Mouse (Mus musculus): ENCODE data around the gene Tfcp2. TPM values are rescaled to one million over a fixed set of nuclear protein-coding genes. Genes with fewer than 3 reads are reported as not detected.
A peak's percentile ranks its signal among the peaks of the same experiment; 100 is the strongest.
"Not testable (repeated sequence)": the region's sequence is repeated elsewhere in the genome, so short reads cannot be mapped to it uniquely, and the experiment has no call there.

Tfcp2 gene
- total RNA-seq, 1 experiment, result 13.6 TPM

DNA sequence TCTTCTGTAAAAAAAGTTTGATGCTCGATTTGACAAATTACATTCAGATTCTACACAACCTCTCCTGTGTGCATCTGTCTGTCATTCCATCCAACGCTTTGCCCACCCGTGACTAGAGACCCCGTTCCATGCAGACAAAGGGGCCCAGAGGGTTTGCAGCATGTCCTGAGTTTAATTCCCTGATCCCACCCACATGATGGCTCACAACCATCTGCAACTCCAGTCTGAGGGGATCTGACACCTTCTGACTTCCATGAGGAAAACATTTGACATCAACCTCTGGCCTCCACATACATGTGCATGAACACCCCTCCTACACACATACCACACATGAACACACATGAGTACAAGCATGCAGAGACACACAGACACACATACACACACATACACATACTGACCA, 10.4 kb downstream of the Tfcp2 start:
- Histone ChIP-seq H3K36me3 (ENCODE audit: control insufficient read depth, insufficient read depth, low read length, poor library complexity, severe bottlenecking) (peaks cover 5% of the 10 kb centered on the region), H3K9me3 (ENCODE audit: control insufficient read depth, insufficient read depth, low read depth, low read length) (peaks cover 2% of the 10 kb centered on the region; the same call in 1 of the 2 replicates), H3K4me1 (ENCODE audit: control insufficient read depth in 2 of 2, insufficient read depth in 2 of 2, low read length in 2 of 2, poor library complexity in 1 of 2) (0 out of 4 replicates have a peak, but pooled peaks cover 0 to 4% of the 10 kb centered on the region in 2 experiments), H3K27ac (ENCODE audit: insufficient read depth, low read depth, low read length, poor library complexity, severe bottlenecking) (peak overlapping the region; percentile 11; the same call in 1 of the 2 replicates), H3K9ac (ENCODE audit: insufficient read depth, low read depth, low read length, poor library complexity, severe bottlenecking) (no peak overlapping the region), H3K4me3 (ENCODE audit: insufficient read depth in 1 of 2, low read depth in 1 of 2, low read length in 2 of 2, poor library complexity in 1 of 2, severe bottlenecking in 1 of 2) (no peak overlapping the region)
- in situ Hi-C loops (cut with MboI; ENCODE audit: low sequenced_read_pairs in 2 of 2, unreplicated experiment in 2 of 2), result no loop called here
- TF ChIP-seq ZC3H11A (IDR thresholded peaks at IDR 0.05; ENCODE audit: borderline replicate concordance, low read depth, low read length), result no peak
- TF ChIP-seq CHD2 (IDR thresholded peaks at IDR 0.05; ENCODE audit: low read depth, low read length), result no peak
- no peak for TF ChIP-seq MAFK (IDR thresholded peaks at IDR 0.05; ENCODE audit: insufficient read depth, low read depth, low read length)
- no peak for TF ChIP-seq HCFC1 (IDR thresholded peaks at IDR 0.05; ENCODE audit: borderline replicate concordance, insufficient read depth, low read length)
- no peak for TF ChIP-seq ZNF384 (IDR thresholded peaks at IDR 0.05; ENCODE audit: low read depth, low read length)
- DNase-seq (ENCODE audit: low read depth, low spot score), result no peak

DNA sequence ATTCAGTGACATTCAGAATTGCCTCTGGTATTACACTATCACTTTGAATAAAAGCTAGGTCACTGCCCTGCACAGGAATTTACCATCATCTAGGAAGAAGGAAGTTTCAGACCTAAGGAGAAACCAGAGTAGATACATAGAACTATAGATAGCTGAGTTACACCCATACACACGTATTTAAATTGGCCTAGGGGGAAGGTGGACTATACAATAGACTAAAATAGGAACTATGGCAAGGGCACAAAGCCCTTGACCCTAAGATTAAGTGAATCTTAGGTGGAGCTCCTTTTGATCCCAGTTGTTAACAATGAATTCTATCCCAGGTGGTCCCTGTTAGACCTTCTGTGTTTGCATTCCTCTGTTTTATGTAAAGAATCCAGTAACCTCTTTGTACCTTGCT, 10.8 kb downstream of the Tfcp2 start:
- H3K27ac ChIP-seq (ENCODE audit: insufficient read depth, low read depth, low read length, poor library complexity, severe bottlenecking); H3K4me3 ChIP-seq (ENCODE audit: insufficient read depth in 1 of 2, low read depth in 1 of 2, low read length in 2 of 2, poor library complexity in 1 of 2, severe bottlenecking in 1 of 2); H3K9ac ChIP-seq (ENCODE audit: insufficient read depth, low read depth, low read length, poor library complexity, severe bottlenecking); in situ Hi-C loops (cut with MboI; ENCODE audit: low sequenced_read_pairs in 2 of 2, unreplicated experiment in 2 of 2); H3K4me1 ChIP-seq (ENCODE audit: control insufficient read depth in 2 of 2, insufficient read depth in 2 of 2, low read length in 2 of 2, poor library complexity in 1 of 2); H3K9me3 ChIP-seq (ENCODE audit: control insufficient read depth, insufficient read depth, low read depth, low read length); H3K36me3 ChIP-seq (ENCODE audit: control insufficient read depth, insufficient read depth, low read length, poor library complexity, severe bottlenecking); DNase-seq (ENCODE audit: low read depth, low spot score): not testable (repeated sequence)

DNA sequence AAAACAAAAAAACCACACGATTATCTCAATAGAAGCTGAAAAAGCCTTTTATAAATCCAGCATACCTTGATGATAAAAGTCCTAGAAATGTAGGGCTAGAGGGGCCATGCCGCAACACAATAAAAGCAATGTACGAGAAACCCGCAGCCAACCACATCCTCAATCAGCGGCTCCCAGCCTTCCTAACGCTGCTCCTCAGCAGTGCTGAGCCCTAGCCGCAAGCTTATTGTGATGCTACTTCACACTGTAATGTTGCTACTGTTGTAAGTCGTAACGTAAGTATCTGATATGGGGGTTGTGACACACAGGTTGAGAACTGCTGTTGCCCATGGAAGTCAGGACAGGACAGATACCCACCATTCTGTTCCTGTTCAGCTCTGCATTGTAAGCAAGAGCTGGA, 12.4 kb downstream of the Tfcp2 start:
- in situ Hi-C loops (cut with MboI; ENCODE audit: low sequenced_read_pairs in 2 of 2, unreplicated experiment in 2 of 2), result no loop called here
- TF ChIP-seq ZC3H11A (IDR thresholded peaks at IDR 0.05; ENCODE audit: borderline replicate concordance, low read depth, low read length) (no peak), CHD2 (IDR thresholded peaks at IDR 0.05; ENCODE audit: low read depth, low read length) (no peak), ZNF384 (IDR thresholded peaks at IDR 0.05; ENCODE audit: low read depth, low read length) (no peak), MAFK (IDR thresholded peaks at IDR 0.05; ENCODE audit: insufficient read depth, low read depth, low read length) (no peak), HCFC1 (IDR thresholded peaks at IDR 0.05; ENCODE audit: borderline replicate concordance, insufficient read depth, low read length) (no peak)
- H3K4me1 ChIP-seq (ENCODE audit: control insufficient read depth in 2 of 2, insufficient read depth in 2 of 2, low read length in 2 of 2, poor library complexity in 1 of 2), result 0 out of 4 replicates have a peak, but pooled peaks cover 0 to 4% of the 10 kb centered on the region in 2 experiments
- H3K9ac ChIP-seq (ENCODE audit: insufficient read depth, low read depth, low read length, poor library complexity, severe bottlenecking), result no peak overlapping the region
- DNase-seq (ENCODE audit: low read depth, low spot score), result no peak
- H3K27ac ChIP-seq (ENCODE audit: insufficient read depth, low read depth, low read length, poor library complexity, severe bottlenecking), result no peak overlapping the region; the same call in 1 of the 2 replicates
- no peak overlapping the region for H3K4me3 ChIP-seq (ENCODE audit: insufficient read depth in 1 of 2, low read depth in 1 of 2, low read length in 2 of 2, poor library complexity in 1 of 2, severe bottlenecking in 1 of 2)
- H3K36me3 ChIP-seq (ENCODE audit: control insufficient read depth, insufficient read depth, low read length, poor library complexity, severe bottlenecking), result peaks cover 8% of the 10 kb centered on the region
- no peaks in the 10 kb centered on the region for H3K9me3 ChIP-seq (ENCODE audit: control insufficient read depth, insufficient read depth, low read depth, low read length)

DNA sequence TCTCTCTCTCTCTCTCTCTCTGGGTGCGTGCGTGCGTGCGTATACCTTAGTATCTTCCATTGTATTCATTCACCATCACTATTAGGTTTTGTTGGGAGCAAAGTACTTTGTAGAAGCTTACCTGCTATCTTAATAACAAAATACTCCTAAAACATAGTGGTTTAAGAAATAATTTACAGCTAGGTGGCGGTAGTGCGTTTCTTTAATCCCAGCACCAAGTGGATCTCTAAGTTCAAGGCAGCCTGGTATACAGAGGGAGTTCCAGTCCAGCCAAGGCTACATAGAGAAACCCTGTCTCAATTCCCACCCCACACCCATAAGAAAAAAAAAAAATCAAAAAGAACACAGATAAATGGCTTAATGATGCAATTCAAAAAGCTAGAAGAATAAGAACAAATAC, 13.9 kb downstream of the Tfcp2 start:
- peak; percentile 15; the same call in 1 of the 2 replicates for TF ChIP-seq ZC3H11A (IDR thresholded peaks at IDR 0.05; ENCODE audit: borderline replicate concordance, low read depth, low read length)
- TF ChIP-seq ZNF384 (IDR thresholded peaks at IDR 0.05; ENCODE audit: low read depth, low read length), result no peak
- TF ChIP-seq MAFK (IDR thresholded peaks at IDR 0.05; ENCODE audit: insufficient read depth, low read depth, low read length), result no peak
- TF ChIP-seq CHD2 (IDR thresholded peaks at IDR 0.05; ENCODE audit: low read depth, low read length), result no peak
- TF ChIP-seq HCFC1 (IDR thresholded peaks at IDR 0.05; ENCODE audit: borderline replicate concordance, insufficient read depth, low read length), result no peak
- DNase-seq (ENCODE audit: low read depth, low spot score), result no peak
- Histone ChIP-seq H3K9me3 (ENCODE audit: control insufficient read depth, insufficient read depth, low read depth, low read length) (no peaks in the 10 kb centered on the region), H3K27ac (ENCODE audit: insufficient read depth, low read depth, low read length, poor library complexity, severe bottlenecking) (no peak overlapping the region), H3K4me3 (ENCODE audit: insufficient read depth in 1 of 2, low read depth in 1 of 2, low read length in 2 of 2, poor library complexity in 1 of 2, severe bottlenecking in 1 of 2) (no peak overlapping the region), H3K9ac (ENCODE audit: insufficient read depth, low read depth, low read length, poor library complexity, severe bottlenecking) (no peak overlapping the region), H3K36me3 (ENCODE audit: control insufficient read depth, insufficient read depth, low read length, poor library complexity, severe bottlenecking) (peaks cover 9% of the 10 kb centered on the region), H3K4me1 (ENCODE audit: control insufficient read depth in 2 of 2, insufficient read depth in 2 of 2, low read length in 2 of 2, poor library complexity in 1 of 2) (peaks cover 0 to 5% of the 10 kb centered on the region in 2 experiments; a peak in 1 of 4 replicates)
- in situ Hi-C loops (cut with MboI; ENCODE audit: low sequenced_read_pairs in 2 of 2, unreplicated experiment in 2 of 2), result no loop called here

DNA sequence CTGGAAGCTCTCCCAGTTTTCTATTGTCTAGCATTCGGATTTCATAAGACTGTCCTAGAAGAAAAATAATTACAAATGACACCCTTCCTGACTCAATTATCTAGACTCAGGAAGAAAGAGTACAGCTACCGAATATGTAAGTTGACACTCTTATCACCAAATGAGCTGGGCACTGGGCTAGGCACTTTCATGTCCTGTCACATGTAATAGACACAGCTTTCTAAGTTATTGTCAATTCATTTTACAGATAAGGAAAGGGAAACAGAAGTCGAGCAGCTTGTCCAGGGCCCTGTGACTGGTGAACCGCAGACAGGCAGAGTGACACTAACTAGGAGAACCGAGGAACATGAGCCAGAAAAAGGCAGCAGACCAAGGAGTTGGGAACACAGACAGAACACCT, 23.9 kb downstream of the Tfcp2 start:
- TF ChIP-seq MAFK (IDR thresholded peaks at IDR 0.05; ENCODE audit: insufficient read depth, low read depth, low read length) (no peak), HCFC1 (IDR thresholded peaks at IDR 0.05; ENCODE audit: borderline replicate concordance, insufficient read depth, low read length) (no peak), CHD2 (IDR thresholded peaks at IDR 0.05; ENCODE audit: low read depth, low read length) (no peak), ZC3H11A (IDR thresholded peaks at IDR 0.05; ENCODE audit: borderline replicate concordance, low read depth, low read length) (no peak), ZNF384 (IDR thresholded peaks at IDR 0.05; ENCODE audit: low read depth, low read length) (no peak)
- Histone ChIP-seq H3K9me3 (ENCODE audit: control insufficient read depth, insufficient read depth, low read depth, low read length) (no peaks in the 10 kb centered on the region), H3K4me3 (ENCODE audit: insufficient read depth in 1 of 2, low read depth in 1 of 2, low read length in 2 of 2, poor library complexity in 1 of 2, severe bottlenecking in 1 of 2) (no peak overlapping the region), H3K36me3 (ENCODE audit: control insufficient read depth, insufficient read depth, low read length, poor library complexity, severe bottlenecking) (peaks cover 4% of the 10 kb centered on the region; the same call in 1 of the 2 replicates), H3K27ac (ENCODE audit: insufficient read depth, low read depth, low read length, poor library complexity, severe bottlenecking) (no peak overlapping the region), H3K4me1 (ENCODE audit: control insufficient read depth in 2 of 2, insufficient read depth in 2 of 2, low read length in 2 of 2, poor library complexity in 1 of 2) (no peaks in the 10 kb centered on the region), H3K9ac (ENCODE audit: insufficient read depth, low read depth, low read length, poor library complexity, severe bottlenecking) (no peak overlapping the region)
- no peak for DNase-seq (ENCODE audit: low read depth, low spot score)
- in situ Hi-C loops (cut with MboI; ENCODE audit: low sequenced_read_pairs in 2 of 2, unreplicated experiment in 2 of 2), result no loop called here

Data from ES-E14 (cell line).